Mouse (Mus musculus) forebrain, embryonic 12.5 days (tissue): ENCODE data around the gene Tmem236. TPM values are rescaled to one million over a fixed set of nuclear protein-coding genes. Genes with fewer than 3 reads are reported as not detected.

Experiments
- microRNA counts: library from miRNA; unstranded; fragments of <30 nt; microRNA quantifications from one replicate; lab custom pipeline; 2017
- microRNA-seq: library from miRNA; unstranded; fragments of <30 nt; microRNA quantifications from one replicate; pipeline ENCODE4, GENCODE M21; 2017
- polyA plus RNA-seq: library from polyadenylated mRNA; unstranded; fragments of >200 nt; fragmentation: Nextera tagmentation; extraction: Ambion mirVana; gene quantifications from 2 replicates; pipeline ENCODE4 v1.2.1, GENCODE M21; 2016

Tmem236 gene
- polyA plus RNA-seq, 1 experiment from 2014 or later, result 0.05 TPM

MicroRNAs encoded within 50 kb of the gene (microRNA counts, 519-probe panel; counts per million panel counts)
- microRNA mmu-miR-511 (lab: Ali Mortazavi, UCI), result not detected

Small RNAs within 50 kb of the gene (microRNA-seq; reads per million reads assigned to microRNA genes)
- 3.2 reads per million, percentile 8 among the genes with 10 or more reads in this experiment for gene Mir511

Other genes starting within 250 kb of the Tmem236 start
- 32.0 and 35.6 TPM in 2 replicates for gene Hacd1, start 118.4 kb upstream of the Tmem236 start, polyA plus RNA-seq
- 97.8 and 111 TPM in 2 replicates for gene Stam, start 100.4 kb upstream of the Tmem236 start, polyA plus RNA-seq
- gene Mrc1, start 54.9 kb downstream of the Tmem236 start, polyA plus RNA-seq, result 3.0 and 3.2 TPM in 2 replicates
- 0.33 and 0.45 TPM in 2 replicates for gene Slc39a12, start 213.8 kb downstream of the Tmem236 start, polyA plus RNA-seq